Mouse (Mus musculus) midbrain, embryonic 11.5 days (tissue): ENCODE results near the gene Snx1. TPM values are rescaled to one million over a fixed set of nuclear protein-coding genes. Genes with fewer than 3 reads are reported as not detected.

Experiments
- ATAC-seq: fragments of 200-750 bp; cut with Nextera tagmentation; 2 replicates; pipeline ENCODE4 v1.8.0; 2017; ENCODE audit warnings: moderate TSS enrichment, moderate library complexity; ENCODE audit not compliant: low FRiP score
- DNase-seq: peaks from one replicate; pipeline ENCODE4 v3.0.0; 2015; ENCODE audit warnings: low spot score; ENCODE audit errors: missing footprints
- H3K27ac ChIP-seq: fragments of 300-500 bp; sonication (generic); 2 replicates; pipeline ENCODE4 v1.5.1; 2014; ENCODE audit warnings: low read depth, low read length
- H3K27me3 ChIP-seq: fragments of 300-500 bp; sonication (generic); 2 replicates; pipeline ENCODE4 v1.6.1; 2014; ENCODE audit warnings: mild to moderate bottlenecking, low read length, moderate library complexity, mixed read lengths; ENCODE audit not compliant: control insufficient read depth, insufficient read depth
- H3K36me3 ChIP-seq: fragments of 300-500 bp; sonication (generic); 2 replicates; pipeline ENCODE4 v1.6.1; 2014; ENCODE audit warnings: mild to moderate bottlenecking, low read length, moderate library complexity, mixed read lengths; ENCODE audit not compliant: control insufficient read depth, insufficient read depth
- H3K4me1 ChIP-seq: fragments of 300-500 bp; sonication (generic); 2 replicates; pipeline ENCODE4 v1.6.1; 2014; ENCODE audit warnings: low read length; ENCODE audit not compliant: control insufficient read depth, insufficient read depth
- H3K4me2 ChIP-seq: fragments of 300-500 bp; sonication (generic); 2 replicates; pipeline ENCODE4 v1.6.1; 2014; ENCODE audit warnings: mild to moderate bottlenecking, moderate library complexity
- H3K4me3 ChIP-seq: fragments of 300-500 bp; sonication (generic); 2 replicates; pipeline ENCODE4 v1.5.1; 2014; ENCODE audit warnings: low read depth, low read length
- H3K9ac ChIP-seq: fragments of 300-500 bp; sonication (generic); 2 replicates; pipeline ENCODE4 v1.6.1; 2014; ENCODE audit warnings: low read length
- H3K9me3 ChIP-seq: fragments of 300-500 bp; sonication (generic); 2 replicates; pipeline ENCODE4 v1.6.1; 2016; ENCODE audit warnings: low read length; ENCODE audit not compliant: control insufficient read depth
- WGBS: fragments of 180-500 bp; shearing (Covaris S2); extraction: QIAGEN DNeasy Blood & Tissue Kit; methylation state at CpG from one replicate; pipeline ENCODE4 v1.1.7; 2014; 5-methylcytosine and 5-hydroxymethylcytosine counted together
- polyA plus RNA-seq: library from polyadenylated mRNA; unstranded; fragments of >200 nt; fragmentation: Nextera tagmentation; extraction: Ambion mirVana; gene quantifications from 2 replicates; pipeline ENCODE4 v1.2.1, GENCODE M21; 2014

Snx1 gene
- polyA plus RNA-seq, 1 experiment from 2014 or later, result 147 TPM

- Histone ChIP-seq H3K27ac (no peak overlapping the region), H3K9me3 (no peaks in the 10 kb centered on the region), H3K9ac (no peak overlapping the region), H3K4me2 (no peak overlapping the region), H3K36me3 (peaks cover 18% of the 10 kb centered on the region), H3K27me3 (no peaks in the 10 kb centered on the region), H3K4me3 (no peak overlapping the region), H3K4me1 (peaks cover 9% of the 10 kb centered on the region)
- ATAC-seq (no peak), DNase-seq (no peak)
- 93% methylated on average over 1 of the region's 1 CpGs for WGBS
Observed at GRCm38 (mm10) chr9:66109574-66109973, 16.8 kb downstream of the Snx1 start.

DNA sequence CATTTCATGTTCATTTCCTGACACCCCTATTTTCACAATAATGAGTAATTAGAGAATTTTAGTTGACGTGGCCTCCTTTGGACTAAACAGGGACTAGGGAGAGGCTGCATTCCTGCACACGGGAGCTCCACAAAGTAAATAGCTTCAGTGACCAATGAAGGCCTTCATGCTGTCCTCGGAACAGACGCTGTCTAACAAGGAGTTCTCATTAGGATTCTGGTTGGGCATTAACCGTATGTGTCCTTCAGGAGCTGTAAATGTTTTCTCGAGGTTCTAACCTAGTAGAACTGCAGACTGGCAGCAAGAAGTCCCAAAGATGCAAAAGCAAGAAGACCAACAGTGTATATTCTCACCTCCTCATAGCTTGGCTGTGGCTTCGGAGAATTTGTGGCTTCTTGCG lies 21.2 kb downstream of the Snx1 start:
- Histone ChIP-seq H3K4me3 (no peak overlapping the region), H3K36me3 (peaks cover 31% of the 10 kb centered on the region; the same call in 1 of the 2 replicates), H3K27me3 (no peaks in the 10 kb centered on the region), H3K4me1 (peaks cover 2% of the 10 kb centered on the region), H3K4me2 (no peak overlapping the region), H3K27ac (no peak overlapping the region), H3K9ac (no peak overlapping the region), H3K9me3 (no peaks in the 10 kb centered on the region)
- ATAC-seq (no peak), DNase-seq (no peak)
- WGBS, result 91% methylated on average over 8 of the region's 8 CpGs

DNA sequence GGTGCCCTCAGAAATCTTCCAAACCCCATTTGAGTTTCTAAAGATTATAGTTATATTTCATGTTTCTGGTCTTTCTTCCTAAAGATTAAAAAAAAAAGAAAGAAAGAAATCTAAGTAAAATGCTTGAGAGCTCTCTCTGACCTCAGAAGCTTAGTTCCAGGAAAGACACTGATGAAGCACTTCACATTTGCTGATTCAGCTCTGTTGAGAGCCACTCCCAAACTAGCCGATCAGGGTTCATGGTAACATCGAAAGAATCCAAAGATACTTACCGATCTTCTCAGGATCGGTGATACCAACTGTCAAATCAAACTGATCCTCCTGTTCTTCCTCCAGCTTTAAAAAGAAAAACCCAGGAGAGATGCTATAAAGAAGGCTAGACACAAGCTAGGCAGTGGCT lies 21.8 kb downstream of the Snx1 start:
- WGBS, result 90% methylated on average over 4 of the region's 4 CpGs
- Histone ChIP-seq H3K9me3 (no peaks in the 10 kb centered on the region), H3K4me3 (no peak overlapping the region), H3K27ac (no peak overlapping the region), H3K4me1 (no peaks in the 10 kb centered on the region), H3K9ac (no peak overlapping the region), H3K27me3 (no peaks in the 10 kb centered on the region), H3K4me2 (no peak overlapping the region), H3K36me3 (peaks cover 35% of the 10 kb centered on the region; the same call in 1 of the 2 replicates)
- no peak for DNase-seq
- no peak for ATAC-seq

DNA sequence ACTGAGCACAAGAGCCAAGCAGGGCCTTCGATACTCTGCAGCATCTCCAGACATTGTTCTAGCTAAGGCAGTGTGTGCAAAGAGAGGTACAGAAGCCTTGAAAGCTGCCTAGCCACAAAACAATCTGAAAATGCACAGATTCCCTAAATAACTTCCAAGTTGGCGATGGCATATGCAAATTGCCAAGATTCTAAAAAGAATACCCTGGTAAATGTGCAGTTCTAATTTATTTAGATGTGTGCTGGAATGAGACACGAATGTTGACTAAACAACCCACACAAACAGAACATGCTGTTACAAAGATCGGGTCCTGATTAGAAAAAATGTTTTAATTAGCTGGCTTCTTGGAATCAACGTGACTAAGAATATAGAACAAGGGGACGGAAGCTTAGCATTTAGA lies 23.7 kb downstream of the Snx1 start:
- Histone ChIP-seq H3K9ac (no peak overlapping the region), H3K4me3 (no peak overlapping the region), H3K4me2 (no peak overlapping the region), H3K9me3 (no peaks in the 10 kb centered on the region), H3K4me1 (no peaks in the 10 kb centered on the region), H3K27ac (no peak overlapping the region), H3K36me3 (peaks cover 33% of the 10 kb centered on the region; the same call in 1 of the 2 replicates), H3K27me3 (no peaks in the 10 kb centered on the region)
- ATAC-seq, result no peak
- peak; percentile 31 for DNase-seq
- WGBS, result 95% methylated on average over 6 of the region's 6 CpGs

DNA sequence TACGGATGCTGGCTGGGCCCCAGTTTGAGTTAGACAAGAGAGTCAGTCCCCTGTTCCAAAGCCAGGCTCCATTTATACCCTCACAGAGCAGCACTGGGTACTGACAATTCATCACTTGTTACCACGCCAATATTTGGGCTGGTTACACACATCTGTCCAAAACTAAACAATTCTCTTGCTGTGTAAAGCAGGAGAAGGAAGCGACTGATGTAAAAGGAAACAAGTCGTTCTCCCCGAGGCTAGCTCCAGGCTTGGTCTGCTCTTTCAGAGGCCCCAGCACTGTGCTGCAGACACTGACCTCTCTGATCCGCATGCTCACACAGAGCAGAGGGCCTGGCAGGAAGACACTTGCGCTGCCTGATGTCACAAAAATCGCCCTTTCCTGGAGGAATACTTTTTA lies 24.8 kb downstream of the Snx1 start:
- Histone ChIP-seq H3K4me2 (no peak overlapping the region), H3K9me3 (no peaks in the 10 kb centered on the region), H3K9ac (no peak overlapping the region), H3K27ac (no peak overlapping the region), H3K4me3 (no peak overlapping the region), H3K4me1 (no peaks in the 10 kb centered on the region), H3K27me3 (no peaks in the 10 kb centered on the region), H3K36me3 (peaks cover 28% of the 10 kb centered on the region; the same call in 1 of the 2 replicates)
- ATAC-seq (no peak), DNase-seq (peak; percentile 23)
- WGBS, result 85% methylated on average over 8 of the region's 8 CpGs

- H3K27ac ChIP-seq, result no peak overlapping the region
- 69% methylated on average over 2 of the region's 2 CpGs for WGBS
- DNase-seq, result no peak
- H3K4me3 ChIP-seq, result no peak overlapping the region
- no peaks in the 10 kb centered on the region for H3K4me1 ChIP-seq
- no peak overlapping the region for H3K9ac ChIP-seq
- no peak for ATAC-seq
- H3K9me3 ChIP-seq, result no peaks in the 10 kb centered on the region
- peaks cover 19% of the 10 kb centered on the region for H3K36me3 ChIP-seq
- no peaks in the 10 kb centered on the region for H3K27me3 ChIP-seq
- H3K4me2 ChIP-seq, result no peak overlapping the region
Observed at GRCm38 (mm10) chr9:66092664-66093063, 33.7 kb downstream of the Snx1 start.

DNA sequence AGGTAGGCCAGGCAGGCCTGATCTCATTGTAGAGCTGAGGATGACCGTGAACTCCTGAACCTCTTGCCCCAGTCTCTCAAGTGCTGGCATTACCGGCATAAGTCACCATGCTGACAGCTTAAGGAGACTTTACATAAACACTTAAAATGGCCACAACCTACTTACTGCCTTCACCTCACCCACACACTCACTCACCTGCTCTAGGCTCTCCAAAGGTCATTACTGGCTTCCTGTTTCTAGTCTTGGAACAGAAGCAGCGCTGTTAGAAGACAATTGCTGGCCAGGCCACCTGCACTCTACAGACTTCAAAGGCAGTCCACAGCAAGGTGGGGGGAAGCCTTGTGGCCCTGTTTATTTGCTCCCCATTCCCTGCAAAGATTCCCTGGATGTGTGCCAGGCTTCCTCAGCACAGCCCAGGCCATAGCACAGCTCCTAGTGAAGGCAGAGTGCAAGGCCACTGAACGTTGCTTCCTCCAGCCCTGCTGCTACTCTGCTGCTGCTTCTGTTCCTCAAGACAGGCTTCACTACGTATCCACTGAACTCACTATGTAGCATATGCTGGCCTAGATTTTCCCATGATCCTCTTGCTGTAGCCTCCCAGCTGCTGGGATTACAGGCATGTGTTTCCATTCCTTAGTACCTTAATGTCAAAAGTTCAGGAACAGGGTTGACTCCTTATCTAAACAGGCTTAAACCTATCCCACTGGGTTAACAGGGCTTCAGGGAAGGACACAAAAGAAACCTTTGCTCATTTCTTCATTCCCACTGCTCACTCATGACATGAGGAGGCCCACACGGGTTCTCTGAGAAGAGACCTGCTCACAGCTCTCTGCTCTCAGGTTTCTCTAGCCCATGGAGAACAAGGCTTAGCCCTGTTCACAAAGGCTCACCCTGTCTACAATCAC lies 34.8 kb downstream of the Snx1 start:
- no peaks in the 10 kb centered on the region for H3K9me3 ChIP-seq
- H3K27ac ChIP-seq, result no peak overlapping the region
- 81% methylated on average over 6 of the region's 6 CpGs for WGBS
- no peaks in the 10 kb centered on the region for H3K4me1 ChIP-seq
- H3K4me3 ChIP-seq, result no peak overlapping the region
- no peaks in the 10 kb centered on the region for H3K27me3 ChIP-seq
- no peak for ATAC-seq
- H3K4me2 ChIP-seq, result no peak overlapping the region
- H3K9ac ChIP-seq, result no peak overlapping the region
- peaks cover 18% of the 10 kb centered on the region for H3K36me3 ChIP-seq
- DNase-seq, result no peak

GRCm38 (mm10) chr9:66090593-66091244 lies 35.7 kb downstream of the Snx1 start:
- Histone ChIP-seq H3K4me1 (no peaks in the 10 kb centered on the region), H3K36me3 (peaks cover 18% of the 10 kb centered on the region), H3K9ac (no peak overlapping the region), H3K9me3 (no peaks in the 10 kb centered on the region), H3K4me3 (no peak overlapping the region), H3K27me3 (no peaks in the 10 kb centered on the region), H3K4me2 (no peak overlapping the region), H3K27ac (no peak overlapping the region)
- ATAC-seq (no peak), DNase-seq (peak; percentile 78)
- 95% methylated on average over 13 of the region's 13 CpGs for WGBS

DNA sequence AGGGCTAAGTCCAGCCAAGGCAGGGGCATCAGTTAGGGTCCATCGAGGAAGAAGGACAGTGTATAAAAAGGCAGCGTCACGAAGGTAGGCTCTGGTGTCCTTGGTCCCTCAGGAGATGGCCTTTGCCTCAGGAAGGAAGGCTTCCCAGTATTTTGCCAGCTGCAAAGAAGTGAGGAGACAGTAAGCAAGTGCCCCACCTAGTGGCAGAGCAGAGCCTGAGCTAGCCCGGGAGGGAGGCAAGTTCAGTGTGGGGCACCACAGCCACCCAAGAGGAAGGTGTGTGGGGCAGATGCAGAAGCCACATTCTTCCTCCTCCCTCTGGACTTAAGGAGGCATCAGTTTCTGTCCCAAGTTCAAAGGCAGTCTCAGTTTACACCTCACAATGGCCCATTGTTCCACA lies 38.0 kb downstream of the Snx1 start:
- Histone ChIP-seq H3K4me1 (no peaks in the 10 kb centered on the region), H3K27ac (no peak overlapping the region), H3K4me3 (no peak overlapping the region), H3K9me3 (no peaks in the 10 kb centered on the region), H3K4me2 (no peak overlapping the region), H3K9ac (no peak overlapping the region), H3K27me3 (no peaks in the 10 kb centered on the region), H3K36me3 (peaks cover 8% of the 10 kb centered on the region)
- 50% methylated on average over 4 of the region's 4 CpGs for WGBS
- ATAC-seq (no peak), DNase-seq (peak; percentile 86)
